Mouse (Mus musculus): ENCODE data around the gene Arfip1. TPM values are rescaled to one million over a fixed set of nuclear protein-coding genes. Genes with fewer than 3 reads are reported as not detected.
A peak's percentile ranks its signal among the peaks of the same experiment; 100 is the strongest.

Arfip1 gene
- polyA plus RNA-seq, 1 experiment from 2014 or later: 40.0 TPM

DNA sequence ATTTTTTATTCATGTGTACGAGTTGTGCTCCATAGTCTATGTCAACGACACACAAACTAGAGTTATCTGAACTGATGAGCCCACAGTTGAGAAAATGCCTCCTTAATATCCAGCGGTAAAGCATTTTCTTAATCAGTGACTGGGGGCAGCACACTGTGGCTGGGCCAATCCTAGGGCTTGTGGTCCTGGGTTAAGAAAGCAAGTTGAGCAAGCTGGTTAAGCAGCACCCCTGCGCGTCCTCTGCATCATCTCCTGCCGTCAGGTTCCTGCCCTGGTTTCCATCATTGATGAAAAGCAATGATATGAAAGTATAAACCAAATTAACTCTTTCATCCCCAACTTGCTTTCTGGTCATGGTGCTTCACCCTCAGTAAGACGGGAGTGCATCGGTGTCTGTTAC is 89.8 kb downstream of the Arfip1 start:
- Histone ChIP-seq H3K27ac (no peak overlapping the region), H3K4me3 (ENCODE audit: inconsistent target) (no peak overlapping the region), H3K36me3 (ENCODE audit: inconsistent target) (peaks cover 19% of the 10 kb centered on the region; the same call in 1 of the 2 replicates), H3K79me2 (ENCODE audit: inconsistent target) (no peaks in the 10 kb centered on the region)
- 91% methylated on average over 8 of the region's 8 CpGs for WGBS (ENCODE audit: missing documents)

DNA sequence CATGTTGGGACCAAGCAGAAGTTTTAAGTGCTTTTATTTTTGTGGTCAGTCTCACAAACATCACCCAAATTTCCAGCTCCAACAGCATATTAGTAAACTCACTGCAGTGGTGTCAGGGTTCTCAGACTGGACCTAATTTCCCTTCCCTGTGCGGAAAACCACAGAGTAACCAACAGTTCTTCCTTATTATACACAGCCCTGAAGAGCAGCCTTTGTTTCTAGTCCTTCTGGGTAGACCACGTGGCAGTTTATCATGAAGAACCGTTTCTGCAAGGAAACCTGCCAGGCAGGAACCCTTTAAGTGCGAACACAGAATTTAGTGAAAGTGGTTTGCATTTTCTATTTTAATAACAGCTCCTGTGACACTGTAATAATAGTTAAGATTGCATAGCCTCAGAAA is 90.3 kb downstream of the Arfip1 start:
- no peak overlapping the region for H3K4me3 ChIP-seq (ENCODE audit: inconsistent target)
- 17% methylated on average over 4 of the region's 4 CpGs for WGBS (ENCODE audit: missing documents)
- peaks cover 19% of the 10 kb centered on the region; the same call in 1 of the 2 replicates for H3K36me3 ChIP-seq (ENCODE audit: inconsistent target)
- no peak overlapping the region for H3K27ac ChIP-seq
- no peaks in the 10 kb centered on the region for H3K79me2 ChIP-seq (ENCODE audit: inconsistent target)

- Histone ChIP-seq H3K79me2 (ENCODE audit: inconsistent target) (no peaks in the 10 kb centered on the region), H3K27ac (no peak overlapping the region), H3K36me3 (ENCODE audit: inconsistent target) (peaks cover 3% of the 10 kb centered on the region; the same call in 1 of the 2 replicates), H3K4me3 (ENCODE audit: inconsistent target) (no peak overlapping the region)
- WGBS (ENCODE audit: missing documents): 86% methylated on average over 6 of the region's 6 CpGs
Measured at GRCm38 (mm10) chr3:84488716-84489115, 93.7 kb downstream of the Arfip1 start.

DNA sequence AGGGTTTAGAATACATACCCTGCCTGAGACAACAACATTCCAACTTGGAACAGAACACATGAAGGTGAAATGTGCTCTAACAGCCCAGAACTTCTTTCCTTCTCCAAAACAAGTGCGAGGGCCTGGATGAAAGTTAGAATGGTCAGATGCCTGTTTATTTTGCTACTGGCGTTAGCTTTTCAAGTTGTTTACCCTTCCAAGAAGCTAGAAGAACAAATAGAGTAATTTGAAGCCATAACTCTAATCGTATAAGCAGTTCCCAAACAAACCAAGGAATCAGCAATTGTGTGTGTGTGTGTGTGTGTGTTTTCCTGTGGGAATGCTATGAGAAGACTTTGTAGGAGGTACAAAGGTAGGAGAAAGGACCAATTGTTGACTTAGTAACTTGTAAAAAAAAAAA is 97.5 kb downstream of the Arfip1 start:
- no peaks in the 10 kb centered on the region for H3K79me2 ChIP-seq (ENCODE audit: inconsistent target)
- no peak overlapping the region for H3K4me3 ChIP-seq (ENCODE audit: inconsistent target)
- no peak overlapping the region for H3K27ac ChIP-seq
- no peaks in the 10 kb centered on the region for H3K36me3 ChIP-seq (ENCODE audit: inconsistent target)
- WGBS (ENCODE audit: missing documents): 91% methylated on average over 3 of the region's 3 CpGs

DNA sequence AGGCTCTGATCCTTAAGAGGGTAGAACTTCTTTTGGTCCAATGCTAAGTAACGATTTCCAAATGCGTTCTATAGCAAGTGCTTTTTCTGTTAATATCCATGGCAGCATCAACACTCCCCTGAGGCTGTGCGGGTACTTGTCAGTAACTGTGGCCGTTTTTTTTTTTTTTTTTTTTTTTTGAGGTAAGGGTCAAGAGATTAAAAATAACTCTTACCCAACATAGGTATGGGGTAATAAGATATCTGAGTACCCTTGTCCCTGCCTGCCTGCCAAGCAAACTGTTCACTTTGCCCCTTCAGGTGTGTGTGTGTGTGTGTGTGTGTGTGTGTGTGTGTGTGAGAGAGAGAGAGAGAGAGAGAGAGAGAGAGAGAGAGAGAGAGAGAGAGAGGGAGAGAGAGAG is 98.1 kb downstream of the Arfip1 start:
- no peaks in the 10 kb centered on the region for H3K79me2 ChIP-seq (ENCODE audit: inconsistent target)
- no peaks in the 10 kb centered on the region for H3K36me3 ChIP-seq (ENCODE audit: inconsistent target)
- 79% methylated on average over 4 of the region's 4 CpGs for WGBS (ENCODE audit: missing documents)

GRCm38 (mm10) chr3:84482121-84482520 is 100.3 kb downstream of the Arfip1 start:
- no peak overlapping the region for H3K4me3 ChIP-seq (ENCODE audit: inconsistent target)
- no peaks in the 10 kb centered on the region for H3K36me3 ChIP-seq (ENCODE audit: inconsistent target)
- 96% methylated on average over 6 of the region's 6 CpGs for WGBS (ENCODE audit: missing documents)
- no peaks in the 10 kb centered on the region for H3K79me2 ChIP-seq (ENCODE audit: inconsistent target)
- no peak overlapping the region for H3K27ac ChIP-seq

More for the DNA sequence above, 98.1 kb downstream of the Arfip1 start:
- Histone ChIP-seq H3K27ac (no peak overlapping the region), H3K4me3 (ENCODE audit: inconsistent target) (no peak overlapping the region)

DNA sequence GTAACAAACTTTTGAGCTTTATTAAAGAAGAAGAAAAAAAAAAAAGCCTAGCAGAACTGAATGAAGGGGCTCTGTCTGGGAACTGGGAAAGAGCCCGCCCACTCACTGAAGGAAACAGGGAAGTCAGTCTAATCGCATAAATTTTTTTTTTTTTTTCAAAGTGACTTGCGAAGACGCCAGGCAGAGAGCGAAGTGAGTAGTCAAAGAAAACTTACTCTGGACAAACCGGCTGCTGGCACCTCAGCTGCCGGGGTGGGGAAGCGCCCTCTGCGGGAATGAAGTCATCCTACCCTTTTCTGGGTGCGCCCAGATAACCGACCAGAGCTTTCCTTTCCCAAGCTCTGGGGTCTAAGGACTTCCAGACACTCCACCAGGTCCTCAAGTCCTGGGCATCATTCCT is 101.3 kb downstream of the Arfip1 start:
- no peak overlapping the region for H3K27ac ChIP-seq
- H3K79me2 ChIP-seq (ENCODE audit: inconsistent target): no peaks in the 10 kb centered on the region
- no peak overlapping the region for H3K4me3 ChIP-seq (ENCODE audit: inconsistent target)
- H3K36me3 ChIP-seq (ENCODE audit: inconsistent target): no peaks in the 10 kb centered on the region
- 3% methylated on average over 10 of the region's 11 CpGs for WGBS (ENCODE audit: missing documents)

DNA sequence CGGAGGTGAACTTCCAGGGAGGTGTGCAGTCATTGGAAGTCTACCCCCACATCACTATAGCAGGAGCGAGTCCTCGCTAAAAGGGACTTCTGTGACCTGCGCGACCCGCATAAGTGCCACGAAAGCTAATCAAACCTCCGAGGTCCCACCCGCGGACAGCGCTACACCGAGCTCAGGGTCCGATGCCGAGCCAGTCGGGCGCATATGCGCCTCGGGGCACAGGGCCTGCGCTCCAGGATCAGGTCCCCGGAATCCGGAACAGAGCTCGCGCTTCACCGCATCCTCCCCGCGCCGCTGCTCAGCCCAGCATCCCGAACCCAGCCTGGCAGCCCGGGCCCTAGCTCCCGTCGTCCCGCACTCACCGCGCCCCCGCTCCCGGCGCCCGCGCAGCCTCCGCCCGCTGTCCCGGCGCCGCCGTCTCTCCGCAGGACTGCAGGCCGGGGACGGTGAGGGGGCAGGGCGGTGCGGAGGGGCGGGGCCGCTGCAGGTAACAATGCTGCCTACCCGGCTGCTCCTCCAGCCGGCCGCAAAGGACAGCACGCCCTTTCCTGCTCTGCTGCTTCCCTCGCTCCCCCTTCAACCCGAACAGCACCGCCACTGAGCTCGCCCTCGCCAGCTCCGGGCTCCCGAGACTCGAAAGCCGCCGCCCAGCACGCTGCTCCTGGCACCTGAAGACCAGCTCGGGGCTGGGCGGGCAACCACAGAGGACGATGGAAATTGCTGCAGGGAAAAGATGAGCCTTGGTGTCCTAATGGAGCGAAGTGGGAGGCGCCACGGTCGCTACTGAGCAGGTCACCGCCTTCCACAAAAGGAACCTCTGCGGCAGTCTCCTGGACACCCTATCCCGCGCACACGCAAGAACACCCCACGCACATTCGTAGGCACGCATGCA is 102.2 kb downstream of the Arfip1 start, which contains the start of gene Fhdc1:
TSS of gene Fhdc1 (minus strand) at position 424 of the 892 bp plus-strand sequence.
- Histone ChIP-seq H3K4me3 (ENCODE audit: inconsistent target) (peak within 1 kb of the TSS; percentile 7; the same call in 1 of the 2 replicates), H3K27ac (no peak within 1 kb of the TSS), H3K79me2 (ENCODE audit: inconsistent target) (no peaks in the 10 kb centered on the region), H3K36me3 (ENCODE audit: inconsistent target) (no peaks in the 10 kb centered on the region)
- whole genome bisulfite sequencing (ENCODE audit: missing documents): 1% methylated on average over 65 of the region's 82 CpGs

GRCm38 (mm10) chr3:84479293-84480005 is 103.0 kb downstream of the Arfip1 start:
- 4% methylated on average over 61 of the region's 61 CpGs for WGBS (ENCODE audit: missing documents)
- H3K79me2 ChIP-seq (ENCODE audit: inconsistent target): no peaks in the 10 kb centered on the region
- no peaks in the 10 kb centered on the region for H3K36me3 ChIP-seq (ENCODE audit: inconsistent target)
- H3K4me3 ChIP-seq (ENCODE audit: inconsistent target): no peak overlapping the region
- H3K27ac ChIP-seq: no peak overlapping the region

- 60% methylated on average over 11 of the region's 12 CpGs for WGBS (ENCODE audit: missing documents)
- H3K79me2 ChIP-seq (ENCODE audit: inconsistent target): no peaks in the 10 kb centered on the region
- H3K36me3 ChIP-seq (ENCODE audit: inconsistent target): no peaks in the 10 kb centered on the region
- no peak overlapping the region for H3K27ac ChIP-seq
- H3K4me3 ChIP-seq (ENCODE audit: inconsistent target): no peak overlapping the region
Measured at GRCm38 (mm10) chr3:84478896-84479292, 103.5 kb downstream of the Arfip1 start.

DNA sequence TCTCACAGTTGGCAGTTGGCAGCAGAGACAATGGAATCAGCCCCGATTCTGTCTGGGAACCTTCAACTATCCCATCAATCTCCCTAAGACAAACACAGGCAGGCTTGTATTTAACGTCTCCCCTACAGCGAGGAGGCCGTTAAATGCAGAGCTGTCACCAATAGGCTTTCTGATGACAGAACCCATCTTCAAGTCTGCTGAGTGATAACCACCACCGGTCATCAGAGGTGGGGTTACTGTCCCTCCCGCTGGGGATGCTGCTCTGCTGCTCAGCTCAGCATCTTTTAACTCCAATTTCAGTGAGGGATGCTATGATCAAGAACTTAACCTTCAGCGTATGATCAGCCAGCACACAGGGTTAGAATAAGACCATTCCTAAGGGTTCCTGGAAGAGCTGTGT is 104.2 kb downstream of the Arfip1 start:
- no peak overlapping the region for H3K4me3 ChIP-seq (ENCODE audit: inconsistent target)
- WGBS (ENCODE audit: missing documents): 79% methylated on average over 7 of the region's 7 CpGs
- H3K79me2 ChIP-seq (ENCODE audit: inconsistent target): no peaks in the 10 kb centered on the region
- H3K27ac ChIP-seq: no peak overlapping the region
- no peaks in the 10 kb centered on the region for H3K36me3 ChIP-seq (ENCODE audit: inconsistent target)

DNA sequence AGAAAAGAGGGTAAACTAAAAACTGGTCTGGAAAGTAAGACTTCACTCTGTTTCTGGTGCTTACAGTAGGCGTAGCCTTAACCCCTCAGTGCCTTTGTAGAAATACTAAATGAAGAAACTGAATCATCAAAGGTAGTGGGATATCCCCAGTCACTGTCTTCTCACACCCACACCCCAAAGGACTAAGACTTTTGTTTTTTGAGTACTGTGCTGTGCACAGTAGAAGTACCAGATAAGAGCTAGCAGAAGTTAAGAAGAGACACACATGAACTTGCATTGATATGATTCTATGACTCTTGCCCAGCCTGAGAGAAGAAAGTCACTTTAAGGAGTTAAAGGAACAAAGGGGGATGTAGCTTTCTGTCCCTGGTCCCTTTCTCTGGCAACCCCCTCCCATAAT is 104.9 kb downstream of the Arfip1 start:
- H3K36me3 ChIP-seq (ENCODE audit: inconsistent target): no peaks in the 10 kb centered on the region
- no peaks in the 10 kb centered on the region for H3K79me2 ChIP-seq (ENCODE audit: inconsistent target)
- whole genome bisulfite sequencing (ENCODE audit: missing documents): 93% methylated on average over 1 of the region's 1 CpGs
- no peak overlapping the region for H3K27ac ChIP-seq
- no peak overlapping the region for H3K4me3 ChIP-seq (ENCODE audit: inconsistent target)

DNA sequence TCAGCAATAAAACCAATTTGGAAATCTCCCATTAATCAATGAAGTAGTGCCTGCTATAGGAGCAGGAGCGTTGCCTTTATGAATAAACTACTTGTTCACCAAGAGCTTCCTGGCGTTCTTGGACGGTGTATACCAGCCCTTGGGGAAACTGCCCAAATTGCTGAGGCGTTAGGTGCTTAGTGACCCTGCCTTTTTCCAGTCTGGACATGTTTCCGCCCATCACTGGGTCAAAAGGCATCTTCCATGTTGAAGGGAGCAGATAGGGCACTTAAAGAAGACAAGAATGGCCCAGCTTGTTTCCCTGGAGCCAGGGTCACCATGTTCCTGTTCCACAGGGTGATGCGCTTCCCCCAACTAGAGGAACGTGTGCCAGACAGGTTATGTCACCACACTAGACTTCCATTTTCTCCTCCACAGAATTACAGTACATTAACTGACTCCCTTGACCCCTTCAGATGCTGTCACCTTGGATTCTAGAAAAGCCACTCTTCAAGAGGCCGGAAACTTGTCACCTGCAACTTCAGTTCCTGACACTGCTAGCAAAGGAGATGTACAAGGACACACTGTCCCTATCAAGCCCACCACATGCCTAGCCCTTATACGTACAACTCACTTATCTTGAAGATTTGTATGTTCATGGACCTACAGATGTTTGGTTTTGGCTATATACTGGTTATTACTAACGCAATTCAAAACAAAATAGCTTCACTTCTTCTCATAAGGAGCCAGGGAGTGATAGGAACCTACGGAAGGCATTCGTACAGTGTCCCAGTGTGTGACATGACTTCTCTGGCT is 107.2 kb downstream of the Arfip1 start:
- H3K79me2 ChIP-seq (ENCODE audit: inconsistent target): no peaks in the 10 kb centered on the region
- no peak overlapping the region for H3K4me3 ChIP-seq (ENCODE audit: inconsistent target)
- H3K27ac ChIP-seq: no peak overlapping the region
- 89% methylated on average over 12 of the region's 12 CpGs for WGBS (ENCODE audit: missing documents)
- no peaks in the 10 kb centered on the region for H3K36me3 ChIP-seq (ENCODE audit: inconsistent target)

DNA sequence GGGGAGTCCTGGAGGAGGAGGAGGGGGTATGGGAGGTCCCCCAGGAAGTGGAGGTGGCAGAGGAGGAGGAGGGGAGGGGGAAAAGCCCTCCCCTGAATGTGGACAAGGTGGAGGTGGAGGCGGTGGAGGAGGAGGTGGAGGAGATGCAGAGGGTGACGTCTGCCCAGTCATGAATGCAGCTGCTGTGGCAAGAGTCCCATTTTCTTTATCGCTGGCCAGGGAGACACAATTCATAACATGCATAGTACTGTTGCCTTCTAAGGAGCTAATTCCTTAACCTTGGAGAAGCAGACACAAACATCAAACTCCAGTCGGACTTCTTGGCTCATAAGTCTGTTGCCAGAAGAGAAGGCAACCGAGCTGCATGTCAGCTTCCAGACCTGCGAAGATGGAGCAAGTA is 108.0 kb downstream of the Arfip1 start:
- no peak overlapping the region for H3K27ac ChIP-seq
- WGBS (ENCODE audit: missing documents): 89% methylated on average over 6 of the region's 6 CpGs
- H3K79me2 ChIP-seq (ENCODE audit: inconsistent target): no peaks in the 10 kb centered on the region
- H3K36me3 ChIP-seq (ENCODE audit: inconsistent target): no peaks in the 10 kb centered on the region
- H3K4me3 ChIP-seq (ENCODE audit: inconsistent target): no peak overlapping the region
